Mouse (Mus musculus): ENCODE results near the gene Ntm. TPM values are rescaled to one million over a fixed set of nuclear protein-coding genes. Genes with fewer than 3 reads are reported as not detected.

The Ntm gene
- total and polyA plus RNA-seq, 3 experiments = 1.6 to 1.9 (median 1.8) TPM

DNA sequence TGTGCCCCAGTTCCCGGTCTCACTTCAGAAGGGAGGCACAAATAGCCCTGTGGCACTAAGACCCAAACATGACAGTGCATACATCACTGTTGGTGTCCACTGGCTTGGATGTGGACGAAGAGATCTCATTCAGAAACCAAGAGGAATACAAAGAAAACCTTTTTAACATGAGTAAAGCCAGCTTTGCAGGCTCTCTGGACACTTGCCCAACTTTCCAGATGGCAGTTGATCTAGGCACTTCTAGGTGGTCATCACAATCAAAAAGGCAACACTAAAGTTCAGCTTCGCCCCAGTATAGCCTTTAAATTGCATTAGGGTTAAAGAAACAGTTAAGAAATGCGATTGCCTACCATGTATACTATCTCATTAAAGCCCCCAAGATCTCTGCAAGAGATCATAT, 264.7 kb downstream of the Ntm start:
- Histone ChIP-seq H3K27me3 (ENCODE audit: control insufficient read depth, insufficient read depth, low read length) (no peaks in the 10 kb centered on the region), H3K79me2 (replicated peaks; ENCODE audit: control insufficient read depth, insufficient read depth, low read length) (no peaks in the 10 kb centered on the region), H3K27ac (no peak overlapping the region), H3K4me3 (no peak overlapping the region), H3K9ac (ENCODE audit: low read depth, low read length) (no peak overlapping the region), H3K4me1 (ENCODE audit: control insufficient read depth, insufficient read depth, low read length) (no peaks in the 10 kb centered on the region), H3K36me3 (ENCODE audit: control insufficient read depth, insufficient read depth, low read length) (no peaks in the 10 kb centered on the region)
- DNase-seq = no peak
- WGBS = 70% methylated on average over 4 of the region's 4 CpGs
- TF ChIP-seq CTCF (IDR thresholded peaks at IDR 0.05) (no peak), EP300 (IDR thresholded peaks at IDR 0.05; ENCODE audit: insufficient read depth, low read depth, low read length) (no peak), POLR2A (IDR thresholded peaks at IDR 0.05; ENCODE audit: insufficient read depth, low read depth, low read length) (no peak)
- intact Hi-C loops (cut with DNase I) = no loop called here

DNA sequence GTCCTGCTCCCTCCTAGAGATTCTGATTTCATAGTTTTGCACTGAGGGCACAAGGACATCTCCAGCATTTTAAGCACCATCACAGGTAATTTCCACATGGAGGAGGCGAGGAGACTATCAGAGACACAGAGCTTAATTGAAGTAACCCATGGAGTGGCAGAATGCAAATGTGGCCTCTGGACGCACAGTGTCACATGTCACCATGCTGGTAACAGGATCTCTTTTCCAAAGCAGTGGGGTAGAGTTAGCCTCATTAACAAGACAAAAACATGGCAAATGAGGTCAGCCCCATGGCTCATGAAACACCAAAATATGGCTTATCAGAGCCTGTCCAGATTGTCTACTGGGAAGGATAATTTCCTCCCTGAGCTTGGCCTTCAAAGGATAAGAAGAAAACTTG, 268.8 kb downstream of the Ntm start:
- TF ChIP-seq CTCF (IDR thresholded peaks at IDR 0.05) = no peak
- Histone ChIP-seq H3K27ac (no peak overlapping the region), H3K4me3 (no peak overlapping the region), H3K9ac (ENCODE audit: low read depth, low read length) (no peak overlapping the region), H3K36me3 (ENCODE audit: control insufficient read depth, insufficient read depth, low read length) (no peaks in the 10 kb centered on the region), H3K27me3 (ENCODE audit: control insufficient read depth, insufficient read depth, low read length) (no peaks in the 10 kb centered on the region), H3K4me1 (ENCODE audit: control insufficient read depth, insufficient read depth, low read length) (no peaks in the 10 kb centered on the region), H3K79me2 (replicated peaks; ENCODE audit: control insufficient read depth, insufficient read depth, low read length) (no peaks in the 10 kb centered on the region)
- WGBS = 62% methylated on average over 2 of the region's 2 CpGs
- no peak for DNase-seq
- intact Hi-C loops (cut with DNase I) = no loop called here

DNA sequence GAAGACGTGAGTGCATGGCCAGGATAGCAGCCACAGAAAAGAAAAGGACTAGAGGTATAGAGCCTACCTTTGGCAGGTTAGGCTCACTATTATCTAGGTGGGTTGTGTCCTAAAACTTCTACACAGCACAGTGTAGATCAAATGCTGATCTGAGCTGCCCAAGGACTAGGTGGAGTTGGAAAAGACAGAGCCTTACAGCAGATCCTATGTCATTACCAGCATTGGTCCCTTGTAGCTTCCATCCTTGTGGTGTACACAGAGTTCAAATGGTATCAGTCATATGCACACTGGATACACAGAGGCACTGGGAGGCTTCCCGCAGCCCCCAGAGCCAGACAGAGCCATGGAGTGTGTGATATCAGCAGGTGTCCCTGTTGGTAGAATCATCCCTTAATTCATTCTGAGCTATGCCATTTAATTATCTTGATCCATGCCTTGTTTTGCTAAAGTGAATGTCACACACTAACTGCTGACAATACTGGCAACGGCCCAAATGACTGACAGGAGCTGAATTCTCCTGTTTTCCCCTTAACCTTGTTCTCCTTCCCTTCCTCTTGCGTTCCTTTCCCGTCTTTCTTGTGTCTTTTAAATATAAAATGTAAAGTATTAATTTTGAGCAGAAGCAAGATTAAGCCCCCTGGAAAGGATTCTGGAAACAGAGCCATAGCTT, 271.6 kb downstream of the Ntm start:
- Histone ChIP-seq H3K4me3 (no peak overlapping the region), H3K27ac (no peak overlapping the region), H3K36me3 (ENCODE audit: control insufficient read depth, insufficient read depth, low read length) (no peaks in the 10 kb centered on the region), H3K27me3 (ENCODE audit: control insufficient read depth, insufficient read depth, low read length) (no peaks in the 10 kb centered on the region), H3K79me2 (replicated peaks; ENCODE audit: control insufficient read depth, insufficient read depth, low read length) (no peaks in the 10 kb centered on the region), H3K4me1 (ENCODE audit: control insufficient read depth, insufficient read depth, low read length) (no peaks in the 10 kb centered on the region), H3K9ac (ENCODE audit: low read depth, low read length) (no peak overlapping the region)
- DNase-seq = no peak
- 64% methylated on average over 5 of the region's 5 CpGs for WGBS
- TF ChIP-seq CTCF (IDR thresholded peaks at IDR 0.05) (no peak), EP300 (IDR thresholded peaks at IDR 0.05; ENCODE audit: insufficient read depth, low read depth, low read length) (no peak), POLR2A (IDR thresholded peaks at IDR 0.05; ENCODE audit: insufficient read depth, low read depth, low read length) (no peak)
- intact Hi-C loops (cut with DNase I) = no loop called here

DNA sequence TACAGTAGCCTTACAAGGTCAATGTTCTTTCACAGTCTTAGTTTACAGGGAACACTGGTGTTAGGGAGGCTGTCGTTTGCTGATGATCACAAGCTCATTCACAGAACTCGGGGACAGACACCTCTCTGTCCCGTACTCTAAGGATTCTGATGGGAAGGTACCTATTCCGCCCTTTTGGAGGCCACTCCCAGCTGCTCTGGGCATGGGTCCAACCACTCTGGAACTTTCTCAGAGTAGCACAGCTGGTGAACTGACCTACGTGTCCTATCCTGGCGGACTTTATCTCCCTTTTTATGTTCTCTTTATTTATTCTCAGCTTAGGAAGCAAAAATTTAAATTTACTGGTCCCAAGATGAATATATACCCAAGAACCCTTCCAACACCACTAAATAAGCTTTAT, 280.7 kb downstream of the Ntm start:
- Histone ChIP-seq H3K4me3 (no peak overlapping the region), H3K79me2 (replicated peaks; ENCODE audit: control insufficient read depth, insufficient read depth, low read length) (no peaks in the 10 kb centered on the region), H3K27me3 (ENCODE audit: control insufficient read depth, insufficient read depth, low read length) (no peaks in the 10 kb centered on the region), H3K9ac (ENCODE audit: low read depth, low read length) (no peak overlapping the region), H3K36me3 (ENCODE audit: control insufficient read depth, insufficient read depth, low read length) (no peaks in the 10 kb centered on the region), H3K4me1 (ENCODE audit: control insufficient read depth, insufficient read depth, low read length) (no peaks in the 10 kb centered on the region), H3K27ac (no peak overlapping the region)
- intact Hi-C loops (cut with DNase I) = no loop called here
- TF ChIP-seq POLR2A (IDR thresholded peaks at IDR 0.05; ENCODE audit: insufficient read depth, low read depth, low read length) = no peak
- WGBS = 48% methylated on average over 6 of the region's 6 CpGs
- DNase-seq = no peak

DNA sequence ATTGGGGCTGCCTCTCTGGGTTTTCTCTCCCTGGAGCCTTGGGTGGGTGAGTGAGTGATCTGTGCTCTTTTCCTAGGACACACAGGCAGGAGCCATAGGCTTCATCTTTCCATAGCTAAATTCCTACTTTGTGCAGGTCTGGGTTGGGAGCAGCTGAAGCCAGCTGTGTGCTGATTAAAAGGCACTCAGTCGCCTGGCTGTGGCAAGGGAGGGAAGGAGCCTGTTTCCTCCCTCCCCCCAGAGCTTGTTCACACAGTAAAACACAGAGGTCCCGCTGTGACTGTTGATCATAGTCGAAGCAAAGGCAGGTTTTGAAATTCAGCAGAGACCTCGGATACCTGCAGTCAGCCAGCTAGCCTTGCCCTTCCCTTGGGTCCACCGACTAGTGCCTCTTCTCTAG, 282.3 kb downstream of the Ntm start:
- TF ChIP-seq EP300 (IDR thresholded peaks at IDR 0.05; ENCODE audit: insufficient read depth, low read depth, low read length) = no peak
- TF ChIP-seq POLR2A (IDR thresholded peaks at IDR 0.05; ENCODE audit: insufficient read depth, low read depth, low read length) = no peak
- no peak for TF ChIP-seq CTCF (IDR thresholded peaks at IDR 0.05)
- Histone ChIP-seq H3K27ac (no peak overlapping the region), H3K9ac (ENCODE audit: low read depth, low read length) (no peak overlapping the region), H3K36me3 (ENCODE audit: control insufficient read depth, insufficient read depth, low read length) (no peaks in the 10 kb centered on the region), H3K4me1 (ENCODE audit: control insufficient read depth, insufficient read depth, low read length) (no peaks in the 10 kb centered on the region), H3K79me2 (replicated peaks; ENCODE audit: control insufficient read depth, insufficient read depth, low read length) (no peaks in the 10 kb centered on the region), H3K4me3 (no peak overlapping the region), H3K27me3 (ENCODE audit: control insufficient read depth, insufficient read depth, low read length) (no peaks in the 10 kb centered on the region)
- intact Hi-C loops (cut with DNase I) = no loop called here
- WGBS = 16% methylated on average over 5 of the region's 5 CpGs
- DNase-seq = no peak

DNA sequence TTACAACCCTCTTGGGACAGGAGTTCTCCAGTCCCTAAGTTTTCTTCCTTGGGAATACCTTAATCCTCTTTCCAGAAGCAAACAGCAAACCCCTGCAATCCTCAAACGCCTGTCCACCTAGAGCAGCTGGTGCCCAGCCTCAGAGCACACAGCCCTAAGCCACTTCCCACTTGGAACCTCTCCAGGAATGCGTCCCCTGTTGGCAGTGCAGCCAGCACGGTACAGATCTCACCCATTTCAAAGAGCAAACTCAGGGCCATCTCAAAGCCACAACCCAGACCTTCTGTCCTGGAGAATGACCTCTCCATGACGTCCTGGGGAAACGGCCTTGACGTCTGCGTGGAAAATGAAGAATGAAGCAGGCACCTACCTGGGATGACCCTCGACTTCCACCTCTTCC, 289.0 kb downstream of the Ntm start:
- 34% methylated on average over 8 of the region's 8 CpGs for WGBS
- Histone ChIP-seq H3K79me2 (replicated peaks; ENCODE audit: control insufficient read depth, insufficient read depth, low read length) (no peaks in the 10 kb centered on the region), H3K36me3 (ENCODE audit: control insufficient read depth, insufficient read depth, low read length) (no peaks in the 10 kb centered on the region), H3K9ac (ENCODE audit: low read depth, low read length) (no peak overlapping the region), H3K4me3 (no peak overlapping the region), H3K27ac (no peak overlapping the region), H3K4me1 (ENCODE audit: control insufficient read depth, insufficient read depth, low read length) (no peaks in the 10 kb centered on the region), H3K27me3 (ENCODE audit: control insufficient read depth, insufficient read depth, low read length) (no peaks in the 10 kb centered on the region)
- TF ChIP-seq CTCF (IDR thresholded peaks at IDR 0.05) (peak; percentile 22), POLR2A (IDR thresholded peaks at IDR 0.05; ENCODE audit: insufficient read depth, low read depth, low read length) (no peak)
- intact Hi-C loops (cut with DNase I) = no loop called here
- peak in 1 of 2 experiments; percentile 8 for DNase-seq

Data from heart, adult 2 months (tissue).